Mouse (Mus musculus) bone marrow macrophage, adult 2 months (primary cell): ENCODE measurements around the gene Med13l.

Source experiments
- CTCF ChIP-seq: IDR thresholded peaks from 2 replicates; pipeline ENCODE4 v1.5.1; 2012; ENCODE audit warnings: low read depth, mild to moderate bottlenecking, low read length, moderate library complexity
- POLR2A ChIP-seq: IDR thresholded peaks from 2 replicates; pipeline ENCODE4 v1.6.1; 2012; ENCODE audit warnings: mild to moderate bottlenecking, low read depth, low read length, borderline replicate concordance

DNA sequence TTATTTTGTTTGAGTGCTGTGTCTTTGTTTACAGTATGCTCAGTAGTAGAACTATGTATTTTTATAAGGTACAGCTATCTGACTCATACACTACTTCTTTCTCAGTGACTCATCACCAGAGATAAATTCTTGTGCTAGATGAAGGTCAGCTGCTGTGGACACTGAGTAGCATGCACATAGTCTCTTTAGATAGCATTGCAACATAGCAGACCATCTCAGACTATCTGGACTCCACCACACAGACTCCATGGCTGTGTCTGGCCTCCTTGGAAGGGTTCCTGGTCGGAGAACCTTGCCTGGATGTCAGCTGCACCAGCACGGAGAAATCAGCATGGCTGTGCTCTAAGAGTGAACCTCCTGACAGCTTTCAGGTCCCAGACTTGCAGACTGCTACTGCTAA lies 99.2 kb downstream of the Med13l start:
- TF ChIP-seq CTCF, result no peak
- TF ChIP-seq POLR2A, result no peak
